Mouse (Mus musculus): ENCODE measurements around the gene Cd27.
A peak's percentile ranks its signal among the peaks of the same experiment; 100 is the strongest.

Gene Cd27

DNA sequence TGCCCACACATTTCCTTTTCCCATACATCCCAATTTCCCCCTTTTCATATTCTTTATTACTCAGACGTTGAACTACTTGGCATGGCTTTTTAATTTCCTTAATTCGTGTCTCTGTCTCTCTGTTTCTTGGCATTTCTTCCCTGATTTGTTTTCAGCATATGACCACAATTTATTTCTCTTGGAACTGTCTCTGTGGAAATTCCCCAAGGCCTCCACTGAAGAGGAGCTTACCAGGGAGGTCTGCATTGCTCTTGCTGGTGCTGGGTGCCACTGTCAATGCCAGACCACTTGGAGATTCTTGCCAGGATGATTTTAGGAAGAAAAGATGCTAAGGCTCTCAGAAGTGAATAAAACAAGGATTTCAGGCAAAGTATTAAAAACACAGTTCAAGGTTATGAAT, 24.2 kb downstream of the Cd27 start:
- no peak for DNase-seq

GRCm38 (mm10) chr6:125210436-125210835, 26.4 kb downstream of the Cd27 start:
- no peak for DNase-seq

GRCm38 (mm10) chr6:125197166-125197565, 39.6 kb downstream of the Cd27 start:
- no peak for DNase-seq

GRCm38 (mm10) chr6:125196301-125196700, 40.5 kb downstream of the Cd27 start:
- DNase-seq = no peak

DNA sequence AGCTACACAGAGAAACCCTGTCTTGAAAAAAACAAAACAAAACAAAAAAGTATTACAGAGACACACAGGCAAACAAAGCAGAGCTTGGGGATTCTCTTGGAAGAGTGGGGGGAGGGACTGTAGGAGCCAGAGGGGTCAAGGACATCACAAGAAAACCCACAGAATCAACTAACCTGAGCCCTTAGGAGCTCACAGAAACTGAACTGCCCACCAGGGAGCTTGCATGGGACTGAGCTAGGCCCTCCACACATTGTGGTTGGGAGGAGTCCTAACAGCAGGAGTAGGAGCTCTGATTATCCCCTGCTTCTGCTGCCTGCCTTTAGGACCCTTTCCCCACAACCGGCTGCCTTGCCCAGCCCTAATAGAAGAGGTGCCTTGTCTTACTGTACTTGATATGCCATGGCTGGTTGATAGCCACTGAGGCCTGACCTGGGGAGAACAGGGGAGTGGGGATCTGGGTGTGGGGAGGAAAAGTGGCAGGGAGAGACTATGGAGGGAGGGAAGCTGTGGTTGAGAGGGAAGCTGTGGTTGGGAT, 41.2 kb downstream of the Cd27 start:
- DNase-seq = no peak

- DNase-seq = no peak
Measured at GRCm38 (mm10) chr6:125193390-125193789, 43.4 kb downstream of the Cd27 start.

DNA sequence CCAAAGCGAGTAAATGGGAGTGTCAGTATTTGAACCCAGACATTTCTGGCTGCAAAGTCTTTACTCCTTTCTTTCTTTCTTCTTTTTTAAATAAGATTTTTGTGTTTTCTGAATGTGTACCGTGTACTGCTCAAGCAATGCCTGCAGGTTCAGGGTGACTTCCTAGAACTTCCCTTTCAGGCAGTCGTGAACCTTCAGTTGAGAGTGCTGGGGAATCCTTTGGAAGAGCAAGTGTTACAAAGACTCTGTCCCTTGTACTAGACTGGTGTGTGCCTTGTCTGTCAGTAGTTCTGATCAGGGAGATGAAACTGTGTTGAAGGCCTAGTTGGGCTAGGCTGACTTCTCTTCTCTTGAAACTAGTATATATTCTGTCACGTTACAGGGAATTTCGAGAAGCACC, 44.0 kb downstream of the Cd27 start:
- DNase-seq = no peak

DNA sequence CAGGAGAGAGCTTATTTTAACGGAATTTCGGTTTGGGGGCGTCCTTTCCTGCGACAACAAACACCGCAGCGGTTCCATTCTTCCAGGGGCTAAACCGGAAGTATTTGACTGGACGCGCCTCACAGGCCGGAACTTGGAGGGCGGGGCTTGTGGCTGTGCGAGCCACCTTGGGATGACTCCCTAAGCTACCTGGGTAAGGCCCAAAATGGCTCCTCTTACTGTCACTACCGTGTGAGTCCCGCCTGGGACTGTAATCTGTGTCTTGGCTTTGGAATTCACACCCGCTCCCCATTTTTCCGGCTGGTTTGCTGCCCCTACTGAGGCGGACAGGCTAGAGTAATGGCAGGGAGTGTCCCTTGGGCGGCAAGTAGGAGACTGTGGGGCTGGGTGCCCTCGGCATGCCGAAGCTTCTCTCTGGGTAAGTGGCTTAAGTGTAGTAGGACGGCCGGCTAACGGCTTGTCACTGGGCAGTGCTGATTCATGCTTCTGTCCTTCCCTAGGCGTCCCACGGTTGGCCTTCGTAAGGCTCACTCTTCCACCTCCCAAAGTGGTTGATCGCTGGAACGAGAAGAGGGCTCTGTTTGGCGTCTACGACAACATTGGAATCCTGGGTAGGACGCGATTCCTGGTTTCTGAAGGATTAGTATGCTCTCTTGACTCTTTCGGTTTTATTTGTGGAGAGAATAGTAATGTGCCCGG, 44.6 kb downstream of the Cd27 start:
- DNase-seq = peak; percentile 93

DNA sequence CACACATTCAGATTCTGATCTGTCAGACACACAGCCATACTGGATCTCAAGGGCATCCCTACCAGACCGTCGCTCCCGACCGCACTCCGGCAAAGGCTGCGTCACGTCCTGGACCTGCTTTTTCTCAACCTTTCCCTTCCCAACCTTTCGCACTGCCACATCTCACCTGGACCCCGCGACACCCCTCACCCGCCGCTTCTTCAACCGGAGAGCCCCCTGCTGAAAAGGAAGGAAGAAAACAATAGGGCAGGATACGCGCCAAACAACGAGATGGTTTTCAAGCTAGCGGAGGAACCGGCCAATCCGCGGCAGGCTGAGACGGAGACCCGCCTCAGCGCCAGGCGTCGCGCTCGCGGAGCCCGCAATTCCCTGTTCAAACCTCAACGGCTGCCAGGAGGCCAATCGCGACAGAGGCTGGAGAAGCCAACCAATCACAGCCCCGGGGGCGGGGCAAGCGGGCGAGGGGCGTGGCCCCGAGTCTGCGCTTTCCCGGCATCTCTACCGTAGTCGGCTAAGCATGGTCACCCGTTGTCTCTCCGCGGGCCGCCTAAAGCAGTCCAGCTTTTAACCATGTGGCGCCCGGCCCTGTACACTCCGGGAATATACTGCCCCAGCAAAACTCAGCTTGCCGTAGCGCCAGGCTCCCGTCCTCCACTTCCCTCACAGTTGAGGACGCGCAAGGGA, 45.3 kb downstream of the Cd27 start, which contains the start of the genes Ncapd2 and Mrpl51:
TSS of gene Ncapd2 (minus strand) at position 370 of the 684 bp plus-strand sequence.
TSS of gene Mrpl51 (plus strand) at position 470 of the 684 bp plus-strand sequence.
- peak; percentile 97 for DNase-seq

DNA sequence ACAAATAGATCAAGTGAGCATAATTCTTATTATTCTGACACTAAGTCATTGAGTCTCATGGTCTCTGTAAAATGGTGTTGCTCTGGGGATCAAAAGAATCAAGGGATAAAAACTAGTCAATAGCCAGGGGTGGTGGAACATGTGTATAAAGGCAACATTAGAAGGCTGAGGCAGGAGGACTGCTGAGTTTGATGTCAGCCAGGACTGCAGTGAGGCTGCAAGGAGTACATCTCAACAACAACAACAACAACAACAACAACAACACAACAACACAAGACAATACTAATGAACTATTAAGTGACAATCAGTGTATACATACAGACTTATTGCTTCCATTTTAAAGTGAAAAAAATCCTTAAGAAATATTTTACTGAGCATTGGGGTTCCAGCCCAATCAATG, 46.0 kb downstream of the Cd27 start:
- DNase-seq = no peak

DNA sequence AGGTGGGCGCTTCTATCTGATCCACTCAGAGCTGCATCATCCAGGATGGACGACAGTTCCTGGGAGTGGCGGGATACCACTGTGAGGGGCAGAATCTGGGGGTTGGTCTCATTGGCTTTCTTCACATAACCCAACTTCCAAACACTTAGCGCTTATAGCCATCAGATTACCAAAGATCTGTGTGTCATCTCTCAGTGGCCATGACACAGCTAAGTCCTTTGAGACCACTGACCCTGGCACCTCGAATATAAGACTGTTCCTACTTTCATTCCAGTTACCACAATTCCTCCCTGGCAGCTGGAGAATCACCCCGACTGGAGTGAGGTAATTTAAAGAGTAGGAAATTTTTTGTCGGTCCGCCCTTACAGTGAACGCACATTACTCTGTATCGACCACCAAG, 50.6 kb downstream of the Cd27 start:
- no peak for DNase-seq

Data from layer of hippocampus, adult 9-11 months (tissue).